Mouse (Mus musculus): ENCODE results near the gene Ankef1.

Ankef1 gene

DNA sequence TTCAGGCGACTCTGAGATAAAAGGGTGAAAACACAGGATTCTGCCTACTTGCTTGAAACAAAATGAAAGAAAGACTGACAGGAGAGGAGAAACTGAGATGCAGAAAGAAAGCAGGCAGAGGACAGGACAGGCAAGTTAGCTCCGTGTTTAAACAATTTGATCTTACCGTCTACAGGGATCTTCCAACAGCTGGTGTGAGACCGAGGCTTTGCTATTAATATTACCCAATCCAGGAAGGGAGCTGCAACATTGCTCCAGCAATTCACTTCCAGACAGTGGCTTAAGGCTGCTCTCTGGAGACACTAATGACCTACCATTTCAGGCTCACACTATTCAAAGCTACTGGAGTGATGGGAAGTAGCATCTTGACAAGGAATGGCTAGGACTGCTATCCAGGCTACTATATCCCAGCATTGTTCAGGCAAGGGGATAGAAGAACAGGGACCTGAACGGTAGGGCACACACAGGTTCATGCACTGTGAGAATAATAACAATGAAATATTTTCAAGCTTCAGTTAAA is 99.0 kb downstream of the Ankef1 start:
- no peak for DNase-seq (ENCODE audit: low spot score)

DNA sequence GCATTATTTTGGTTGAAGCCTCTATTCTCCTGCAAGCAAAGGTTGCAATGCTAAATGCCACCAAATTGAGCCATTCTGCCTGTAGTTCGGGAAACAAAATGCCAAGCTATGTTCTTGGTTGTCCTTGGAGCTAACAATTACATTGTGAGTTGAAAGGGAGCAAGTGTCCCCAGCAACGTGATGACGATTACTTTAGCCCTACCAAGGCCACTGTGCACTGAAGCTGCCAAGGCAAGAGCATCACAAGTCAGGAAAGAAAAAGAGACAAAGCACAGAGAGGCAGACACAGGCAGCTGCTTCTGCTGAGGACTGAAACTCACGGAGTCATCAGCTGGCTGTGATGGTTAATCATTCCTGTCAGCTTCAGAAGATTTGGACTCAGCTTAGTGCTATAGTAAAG is 99.5 kb downstream of the Ankef1 start:
- DNase-seq (ENCODE audit: low spot score) = no peak
